Mouse (Mus musculus) bone marrow, adult 2 months (tissue): Measurements from ENCODE around the gene Use1.
A peak's percentile ranks its signal among the peaks of the same experiment; 100 is the strongest.

Experiments
- CTCF ChIP-seq: fragments of 200-500 bp; IDR thresholded peaks from 2 replicates; pipeline ENCODE4 v1.5.1; 2011; ENCODE audit warnings: low read length, control low read depth; ENCODE audit not compliant: control insufficient read depth, insufficient read depth
- POLR2A ChIP-seq: fragments of 200-500 bp; IDR thresholded peaks from 2 replicates; pipeline ENCODE4 v1.6.1; 2011; ENCODE audit warnings: low read depth, mild to moderate bottlenecking, control low read depth, low read length, borderline replicate concordance; ENCODE audit not compliant: control insufficient read depth

GRCm38 (mm10) chr8:71366771-71367528 is at the start of gene Use1:
- TF ChIP-seq CTCF = no peak
- TF ChIP-seq POLR2A = peak; percentile 73; the same call in 1 of the 2 replicates
